Mouse (Mus musculus): ENCODE data around the gene Lss. TPM values are rescaled to one million over a fixed set of nuclear protein-coding genes. Genes with fewer than 3 reads are reported as not detected.

Gene Lss
- polyA plus RNA-seq, 1 experiment from 2014 or later, result 52.3 TPM

- WGBS, result 12% methylated on average over 10 of the region's 10 CpGs
- H3K27me3 ChIP-seq (replicated peaks; ENCODE audit: control insufficient read depth, insufficient read depth, low read length), result no peaks in the 10 kb centered on the region
- 0 out of 2 replicates have a peak overlapping the region, but pooled peaks have one; percentile 28 for H3K4me2 ChIP-seq (ENCODE audit: low read length)
- H3K4me1 ChIP-seq (replicated peaks; ENCODE audit: control insufficient read depth, insufficient read depth, low read length), result no peaks in the 10 kb centered on the region
- 0 out of 2 replicates have a peak overlapping the region, but pooled peaks have one; percentile 6 for H3K4me3 ChIP-seq (replicated peaks; ENCODE audit: low read length)
- H3K27ac ChIP-seq (ENCODE audit: low read length), result no peak overlapping the region
- no peaks in the 10 kb centered on the region for H3K36me3 ChIP-seq (ENCODE audit: control insufficient read depth, insufficient read depth)
- H3K9ac ChIP-seq (replicated peaks; ENCODE audit: low read depth, low read length), result no peak overlapping the region
- H3K9me3 ChIP-seq (ENCODE audit: control insufficient read depth, low read length), result no peaks in the 10 kb centered on the region
- no peak for ATAC-seq
Observed at GRCm38 (mm10) chr10:76584138-76584537, 52.8 kb downstream of the Lss start.

- no peak for ATAC-seq
Observed at GRCm38 (mm10) chr10:76586190-76586589, 54.8 kb downstream of the Lss start.

GRCm38 (mm10) chr10:76590197-76590596 is 58.8 kb downstream of the Lss start:
- no peak for ATAC-seq
- H3K27ac ChIP-seq (ENCODE audit: low read length), result no peak overlapping the region
- H3K9ac ChIP-seq (replicated peaks; ENCODE audit: low read depth, low read length), result no peak overlapping the region
- H3K4me3 ChIP-seq (replicated peaks; ENCODE audit: low read length), result no peak overlapping the region
- WGBS, result 85% methylated on average over 11 of the region's 11 CpGs
- no peak overlapping the region for H3K4me2 ChIP-seq (ENCODE audit: low read length)
- no peaks in the 10 kb centered on the region for H3K9me3 ChIP-seq (ENCODE audit: control insufficient read depth, low read length)
- no peaks in the 10 kb centered on the region for H3K36me3 ChIP-seq (ENCODE audit: control insufficient read depth, insufficient read depth)
- no peaks in the 10 kb centered on the region for H3K4me1 ChIP-seq (replicated peaks; ENCODE audit: control insufficient read depth, insufficient read depth, low read length)
- H3K27me3 ChIP-seq (replicated peaks; ENCODE audit: control insufficient read depth, insufficient read depth, low read length), result no peaks in the 10 kb centered on the region

More at GRCm38 (mm10) chr10:76586190-76586589, 54.8 kb downstream of the Lss start:
- no peak overlapping the region for H3K4me3 ChIP-seq (replicated peaks; ENCODE audit: low read length)
- WGBS, result 72% methylated on average over 1 of the region's 1 CpGs
- H3K27ac ChIP-seq (ENCODE audit: low read length), result no peak overlapping the region
- H3K4me1 ChIP-seq (replicated peaks; ENCODE audit: control insufficient read depth, insufficient read depth, low read length), result no peaks in the 10 kb centered on the region
- no peak overlapping the region for H3K9ac ChIP-seq (replicated peaks; ENCODE audit: low read depth, low read length)
- no peaks in the 10 kb centered on the region for H3K9me3 ChIP-seq (ENCODE audit: control insufficient read depth, low read length)
- H3K4me2 ChIP-seq (ENCODE audit: low read length), result no peak overlapping the region
- H3K27me3 ChIP-seq (replicated peaks; ENCODE audit: control insufficient read depth, insufficient read depth, low read length), result no peaks in the 10 kb centered on the region
- H3K36me3 ChIP-seq (ENCODE audit: control insufficient read depth, insufficient read depth), result no peaks in the 10 kb centered on the region

- Histone ChIP-seq H3K9ac (replicated peaks; ENCODE audit: low read depth, low read length) (no peak overlapping the region), H3K4me1 (replicated peaks; ENCODE audit: control insufficient read depth, insufficient read depth, low read length) (no peaks in the 10 kb centered on the region), H3K4me3 (replicated peaks; ENCODE audit: low read length) (no peak overlapping the region), H3K36me3 (ENCODE audit: control insufficient read depth, insufficient read depth) (no peaks in the 10 kb centered on the region), H3K9me3 (ENCODE audit: control insufficient read depth, low read length) (no peaks in the 10 kb centered on the region), H3K4me2 (ENCODE audit: low read length) (no peak overlapping the region), H3K27me3 (replicated peaks; ENCODE audit: control insufficient read depth, insufficient read depth, low read length) (no peaks in the 10 kb centered on the region), H3K27ac (ENCODE audit: low read length) (no peak overlapping the region)
- 93% methylated on average over 31 of the region's 31 CpGs for WGBS
- ATAC-seq, result no peak
Observed at GRCm38 (mm10) chr10:76596338-76596737, 65.0 kb downstream of the Lss start.

GRCm38 (mm10) chr10:76602690-76603089 is 71.3 kb downstream of the Lss start:
- Histone ChIP-seq H3K4me3 (replicated peaks; ENCODE audit: low read length) (no peak overlapping the region), H3K9ac (replicated peaks; ENCODE audit: low read depth, low read length) (no peak overlapping the region), H3K9me3 (ENCODE audit: control insufficient read depth, low read length) (no peaks in the 10 kb centered on the region), H3K4me2 (ENCODE audit: low read length) (no peak overlapping the region), H3K27ac (ENCODE audit: low read length) (no peak overlapping the region), H3K27me3 (replicated peaks; ENCODE audit: control insufficient read depth, insufficient read depth, low read length) (no peaks in the 10 kb centered on the region), H3K4me1 (replicated peaks; ENCODE audit: control insufficient read depth, insufficient read depth, low read length) (no peaks in the 10 kb centered on the region), H3K36me3 (ENCODE audit: control insufficient read depth, insufficient read depth) (no peaks in the 10 kb centered on the region)
- WGBS, result 78% methylated on average over 3 of the region's 3 CpGs
- no peak for ATAC-seq

Other genes with a start within 250 kb of the Lss start
- 15.9 and 19.6 TPM in 2 replicates for gene Dip2a, start 186.3 kb upstream of the Lss start, polyA plus RNA-seq (2015; fragmentation: Nextera tagmentation; extraction: Ambion mirVana)
- not detected in 2 replicates for gene AC141477.1, start 91.1 kb upstream of the Lss start, polyA plus RNA-seq (2015; fragmentation: Nextera tagmentation; extraction: Ambion mirVana)
- 8.7 and 11.8 TPM in 2 replicates for gene Pcnt, start 88.8 kb upstream of the Lss start, polyA plus RNA-seq (2015; fragmentation: Nextera tagmentation; extraction: Ambion mirVana)
- gene 2610028H24Rik, start 82.5 kb upstream of the Lss start, polyA plus RNA-seq (2015; fragmentation: Nextera tagmentation; extraction: Ambion mirVana), result 0.32 TPM in 1 of 2 replicates, not detected in the other
- 69.2 and 70.3 TPM in 2 replicates for gene Mcm3ap, start 62.7 kb upstream of the Lss start, polyA plus RNA-seq (2015; fragmentation: Nextera tagmentation; extraction: Ambion mirVana)
- 7.1 and 7.2 TPM in 2 replicates for gene Ybey, start 62.5 kb upstream of the Lss start, polyA plus RNA-seq (2015; fragmentation: Nextera tagmentation; extraction: Ambion mirVana)
- 0.24 TPM in 1 of 2 replicates, not detected in the other for gene Spatc1l, start 30.7 kb downstream of the Lss start, polyA plus RNA-seq (2015; fragmentation: Nextera tagmentation; extraction: Ambion mirVana)
- gene Ftcd, start 44.1 kb downstream of the Lss start, polyA plus RNA-seq (2015; fragmentation: Nextera tagmentation; extraction: Ambion mirVana), result 0.15 TPM in 1 of 2 replicates, not detected in the other
- gene Col6a2, start 92.0 kb downstream of the Lss start, polyA plus RNA-seq (2015; fragmentation: Nextera tagmentation; extraction: Ambion mirVana), result 8.1 and 14.7 TPM in 2 replicates
- 10.3 and 19.1 TPM in 2 replicates for gene Col6a1, start 194.6 kb downstream of the Lss start, polyA plus RNA-seq (2015; fragmentation: Nextera tagmentation; extraction: Ambion mirVana)

Measured in forebrain, embryonic 16.5 days (tissue).